Comparison of ENCODE assay signal across 8 mouse cellular contexts in genomic region chr2:127362459-127363281, GRCm38 (mm10). TPM values are rescaled to one million over a fixed set of nuclear protein-coding genes. Genes with fewer than 3 reads are reported as not detected.
DNase-seq lines count a peak whose midpoint lies in the region; ATAC-seq and TF ChIP-seq lines count a peak whose summit lies in the region.

Gene Adra2b (plus strand): TSS chr2:127363208.

- H3K27me3 ChIP-seq in forebrain, embryonic 16.5 days (replicated peaks; ENCODE audit: control insufficient read depth, insufficient read depth, low read length): peaks cover 63% of the 10 kb centered on the region
- H3K27me3 ChIP-seq in neural tube, embryonic 15.5 days (replicated peaks): peaks cover 77% of the 10 kb centered on the region

- H3K9me3 ChIP-seq in ES-E14 (ENCODE audit: control insufficient read depth, insufficient read depth, low read depth, low read length): no peaks in the 10 kb centered on the region
- H3K9me3 ChIP-seq in forebrain, embryonic 16.5 days (ENCODE audit: control insufficient read depth, low read length): no peaks in the 10 kb centered on the region
- no peaks in the 10 kb centered on the region for H3K9me3 ChIP-seq in neural tube, embryonic 15.5 days (replicated peaks)

- in situ Hi-C loops in ES-E14 (cut with MboI; ENCODE audit: low sequenced_read_pairs in 2 of 2, unreplicated experiment in 2 of 2): no loop called here

- H3K9ac ChIP-seq in ES-E14 (ENCODE audit: insufficient read depth, low read depth, low read length, poor library complexity, severe bottlenecking): peak within 1 kb of the TSS; percentile 34
- peak within 1 kb of the TSS; percentile 44 for H3K9ac ChIP-seq in forebrain, embryonic 16.5 days (replicated peaks; ENCODE audit: low read depth, low read length)
- no peak within 1 kb of the TSS; the same call in 1 of the 2 replicates for H3K9ac ChIP-seq in neural tube, embryonic 15.5 days (replicated peaks)

- H3K36me3 ChIP-seq in ES-E14 (ENCODE audit: control insufficient read depth, insufficient read depth, low read length, poor library complexity, severe bottlenecking): no peaks in the 10 kb centered on the region
- no peaks in the 10 kb centered on the region for H3K36me3 ChIP-seq in forebrain, embryonic 16.5 days (ENCODE audit: control insufficient read depth, insufficient read depth)
- no peaks in the 10 kb centered on the region for H3K36me3 ChIP-seq in neural tube, embryonic 15.5 days

- intact Hi-C loops in heart, postnatal 36 days (cut with DNase I): loop anchor here (1.0 to 5.0 kb wide), 3 partner anchors 68 to 195 kb away; no protein-coding TSS in a partner anchor

- H3K4me1 ChIP-seq in ES-E14 (ENCODE audit: control insufficient read depth in 2 of 2, insufficient read depth in 2 of 2, low read length in 2 of 2, poor library complexity in 1 of 2): peaks cover 0 to 4% of the 10 kb centered on the region in 2 experiments; a peak in 1 of 4 replicates
- peaks cover 14% of the 10 kb centered on the region for H3K4me1 ChIP-seq in forebrain, embryonic 16.5 days (replicated peaks; ENCODE audit: control insufficient read depth, insufficient read depth, low read length)
- peaks cover 18% of the 10 kb centered on the region for H3K4me1 ChIP-seq in neural tube, embryonic 15.5 days

- ATAC-seq in forebrain, embryonic 16.5 days: peak; percentile 87
- ATAC-seq in neural tube, embryonic 15.5 days (ENCODE audit: low FRiP score): peak; percentile 83

- no peak within 1 kb of the TSS for H3K27ac ChIP-seq in ES-E14 (ENCODE audit: insufficient read depth, low read depth, low read length, poor library complexity, severe bottlenecking)
- H3K27ac ChIP-seq in forebrain, embryonic 16.5 days (ENCODE audit: low read length): no peak within 1 kb of the TSS
- no peak within 1 kb of the TSS for H3K27ac ChIP-seq in neural tube, embryonic 15.5 days (replicated peaks)

- peak; percentile 90 for DNase-seq in ES-E14 (ENCODE audit: low read depth, low spot score)
- DNase-seq in cerebellum, adult 11-12 months: peak; percentile 53
- peak; percentile 82 to 87 for DNase-seq in heart, postnatal 36 days
- DNase-seq in layer of hippocampus, adult 18-20 months (ENCODE audit: low spot score in 2 of 2): peak; percentile 59 to 90
- DNase-seq in lung, adult 18-20 months: peak; percentile 70 to 78
- DNase-seq in testis, postnatal 10 days (ENCODE audit: low spot score): peak; percentile 92

- under 1% methylated on average over 41 of the region's 49 CpGs for WGBS in forebrain, embryonic 16.5 days
- WGBS in neural tube, embryonic 15.5 days: under 1% methylated on average over 48 of the region's 49 CpGs

- peak within 1 kb of the TSS; percentile 76 for H3K4me2 ChIP-seq in forebrain, embryonic 16.5 days (ENCODE audit: low read length)
- H3K4me2 ChIP-seq in neural tube, embryonic 15.5 days: peak within 1 kb of the TSS; percentile 87

- peak within 1 kb of the TSS; percentile 63 to 74 for H3K4me3 ChIP-seq in ES-E14 (ENCODE audit: insufficient read depth in 1 of 2, low read depth in 1 of 2, low read length in 2 of 2, poor library complexity in 1 of 2, severe bottlenecking in 1 of 2)
- H3K4me3 ChIP-seq in forebrain, embryonic 16.5 days (replicated peaks; ENCODE audit: low read length): peak within 1 kb of the TSS; percentile 46
- peak within 1 kb of the TSS; percentile 44 for H3K4me3 ChIP-seq in neural tube, embryonic 15.5 days (replicated peaks)

TF ChIP-seq in ES-E14, 5 proteins besides CTCF, POLR2A, EP300 and RAD21:
- TF ChIP-seq CHD2 (IDR thresholded peaks at IDR 0.05; ENCODE audit: low read depth, low read length) (no peak), ZC3H11A (IDR thresholded peaks at IDR 0.05; ENCODE audit: borderline replicate concordance, low read depth, low read length) (peak; percentile 48; the same call in 1 of the 2 replicates)

RNA-seq across cellular contexts. Expression of gene Adra2b, which starts in this region (rescaled TPM):
- 0.90 and 1.5 TPM in 2 replicates for total RNA-seq in ES-E14 (2012; rRNA removed)
- polyA plus RNA-seq in forebrain, embryonic 16.5 days (2015; fragmentation: Nextera tagmentation; extraction: Ambion mirVana): 0.62 and 0.68 TPM in 2 replicates
- 1 to 10 TPM in 1 of 2 experiments, under 1 TPM in 1; 0.80 to 1.2 TPM for total RNA-seq in heart, postnatal 36 days (2021)
- under 1 TPM; 0.10 to 0.12 TPM for total RNA-seq in layer of hippocampus, adult 18-20 months (2021)
- 0.60 and 0.72 TPM in 2 replicates for polyA plus RNA-seq in neural tube, embryonic 15.5 days (2015; fragmentation: Nextera tagmentation; extraction: Ambion mirVana)

Comparison
In these comparisons a context has a peak if more than half of its experiments do, and no peak if none do; other contexts are left out.
1. Peak in ATAC-seq, H3K4me3 ChIP-seq, H3K9ac ChIP-seq and H3K4me2 ChIP-seq in forebrain, embryonic 16.5 days; RNA of the gene not detected or under 1 TPM.
2. Peak in DNase-seq in layer of hippocampus, adult 18-20 months; RNA of the gene not detected or under 1 TPM.
3. Peak in ATAC-seq, H3K4me3 ChIP-seq and H3K4me2 ChIP-seq in neural tube, embryonic 15.5 days; RNA of the gene not detected or under 1 TPM.